Mouse (Mus musculus) ES-E14 (cell line): ENCODE data around the gene Rab8b.

ENCODE experiments used
- HCFC1 ChIP-seq: IDR thresholded peaks from 2 replicates; pipeline ENCODE4 v1.6.1; 2012; ENCODE audit warnings: low read length, inconsistent platforms, borderline replicate concordance; ENCODE audit not compliant: insufficient read depth
- MAFK ChIP-seq: IDR thresholded peaks from 2 replicates; pipeline ENCODE4 v1.6.1; 2014; ENCODE audit warnings: mild to moderate bottlenecking, low read depth, low read length, inconsistent platforms; ENCODE audit not compliant: insufficient read depth
- ZNF384 ChIP-seq: IDR thresholded peaks from 2 replicates; pipeline ENCODE4 v1.6.1; 2012; ENCODE audit warnings: low read depth, low read length, inconsistent platforms

- TF ChIP-seq MAFK: no peak
- no peak for TF ChIP-seq HCFC1
- no peak for TF ChIP-seq ZNF384
Measured at GRCm38 (mm10) chr9:66945161-66945560, 25.7 kb upstream of the Rab8b start.
